Mouse (Mus musculus): ENCODE data around the gene Cyp2d10.

GRCm38 (mm10) chr15:82379511-82379870, 27.5 kb downstream of the Cyp2d10 start:
- TF ChIP-seq POLR2A (IDR thresholded peaks at IDR 0.05; ENCODE audit: insufficient read length, low read depth) (no peak), MYOD1 (IDR thresholded peaks at IDR 0.05; ENCODE audit: control insufficient read depth in 1 of 3, insufficient read length in 2 of 3, low read depth in 2 of 3) (no peak), MAX (IDR thresholded peaks at IDR 0.05; ENCODE audit: low read depth) (no peak), POLR2AphosphoS2 (IDR thresholded peaks at IDR 0.05; ENCODE audit: insufficient read length, low read depth) (no peak), MYOG (IDR thresholded peaks at IDR 0.05; ENCODE audit: control insufficient read depth in 1 of 3, insufficient read depth in 1 of 3, insufficient read length in 2 of 3, low read depth in 2 of 3) (no peak), USF1 (IDR thresholded peaks at IDR 0.05; ENCODE audit: low read depth) (no peak), E2F4 (IDR thresholded peaks at IDR 0.05; ENCODE audit: insufficient read depth) (no peak), TCF12 (IDR thresholded peaks at IDR 0.05; ENCODE audit: insufficient read depth, poor library complexity, severe bottlenecking) (no peak)
